Mouse (Mus musculus) kidney, adult 18-20 months (tissue): ENCODE measurements around the gene Frmpd2.
"Not testable (repeated sequence)": the region's sequence is repeated elsewhere in the genome, so short reads cannot be mapped to it uniquely, and the experiment has no call there.

Experiments
- DNase-seq: peaks from one replicate; pipeline ENCODE4 v3.0.0; 2021

Gene Frmpd2

GRCm38 (mm10) chr14:33471331-33471730 is at the start of gene Frmpd2:
TSS of gene Frmpd2 (plus strand) at chr14:33471696.
- DNase-seq: no peak

GRCm38 (mm10) chr14:33423003-33423402 is 48.5 kb upstream of the Frmpd2 start:
- no peak for DNase-seq

GRCm38 (mm10) chr14:33424124-33424523 is 47.4 kb upstream of the Frmpd2 start:
- DNase-seq: no peak

- not testable (repeated sequence) for DNase-seq
Measured at GRCm38 (mm10) chr14:33432485-33432884, 39.0 kb upstream of the Frmpd2 start.

- DNase-seq: no peak
Measured at GRCm38 (mm10) chr14:33443780-33444179, 27.7 kb upstream of the Frmpd2 start.

- DNase-seq: no peak
Measured at GRCm38 (mm10) chr14:33445962-33446361, 25.5 kb upstream of the Frmpd2 start.

- no peak for DNase-seq
Measured at GRCm38 (mm10) chr14:33446561-33447023, 24.9 kb upstream of the Frmpd2 start.

GRCm38 (mm10) chr14:33447027-33447569 is 24.4 kb upstream of the Frmpd2 start, which contains the start of gene Mapk8:
TSS of gene Mapk8 (minus strand) at chr14:33447158.
- DNase-seq: peak; percentile 99

GRCm38 (mm10) chr14:33448276-33448675 is 23.2 kb upstream of the Frmpd2 start:
- no peak for DNase-seq

GRCm38 (mm10) chr14:33449296-33449840 is 22.1 kb upstream of the Frmpd2 start:
- no peak for DNase-seq

- no peak for DNase-seq
Measured at GRCm38 (mm10) chr14:33450331-33450730, 21.2 kb upstream of the Frmpd2 start.

- DNase-seq: no peak
Measured at GRCm38 (mm10) chr14:33463658-33464057, 7.8 kb upstream of the Frmpd2 start.

GRCm38 (mm10) chr14:33467766-33468165 is 3.7 kb upstream of the Frmpd2 start:
- no peak for DNase-seq

GRCm38 (mm10) chr14:33474461-33474860 is 3.0 kb downstream of the Frmpd2 start:
- no peak for DNase-seq

- no peak for DNase-seq
Measured at GRCm38 (mm10) chr14:33476094-33476760, 4.7 kb downstream of the Frmpd2 start.

GRCm38 (mm10) chr14:33481991-33482390 is 10.5 kb downstream of the Frmpd2 start:
- DNase-seq: no peak

- DNase-seq: peak; percentile 52
Measured at GRCm38 (mm10) chr14:33487805-33488550, 16.5 kb downstream of the Frmpd2 start.

- no peak for DNase-seq
Measured at GRCm38 (mm10) chr14:33495226-33495625, 23.7 kb downstream of the Frmpd2 start.

GRCm38 (mm10) chr14:33497418-33497817 is 25.9 kb downstream of the Frmpd2 start:
- DNase-seq: no peak

- no peak for DNase-seq
Measured at GRCm38 (mm10) chr14:33498849-33499248, 27.4 kb downstream of the Frmpd2 start.

- DNase-seq: no peak
Measured at GRCm38 (mm10) chr14:33500631-33501030, 29.1 kb downstream of the Frmpd2 start.

- no peak for DNase-seq
Measured at GRCm38 (mm10) chr14:33503311-33503710, 31.8 kb downstream of the Frmpd2 start.

- no peak for DNase-seq
Measured at GRCm38 (mm10) chr14:33506696-33507095, 35.2 kb downstream of the Frmpd2 start.

- no peak for DNase-seq
Measured at GRCm38 (mm10) chr14:33508660-33509059, 37.2 kb downstream of the Frmpd2 start.
